Mouse (Mus musculus) heart, postnatal 0 days (tissue): Measurements from ENCODE around the gene Ogfod3. TPM values are rescaled to one million over a fixed set of nuclear protein-coding genes. Genes with fewer than 3 reads are reported as not detected.

Experiments used
- ATAC-seq: fragments of 200-750 bp; cut with Nextera tagmentation; 2 replicates; pipeline ENCODE4 v1.8.0; 2017; ENCODE audit warnings: low read depth, moderate number of reproducible peaks, moderate library complexity; ENCODE audit not compliant: insufficient read depth
- DNase-seq: peaks from one replicate; pipeline ENCODE4 v3.0.0-alpha.2; 2016; ENCODE audit warnings: low spot score
- H3K27ac ChIP-seq: fragments of 300-500 bp; sonication (generic); 2 replicates; pipeline ENCODE4 v1.5.1; 2014; ENCODE audit warnings: low read depth, mild to moderate bottlenecking
- H3K27me3 ChIP-seq: fragments of 300-500 bp; sonication (generic); 2 replicates; pipeline ENCODE4 v1.6.1; 2014; ENCODE audit warnings: low read length, mixed read lengths; ENCODE audit not compliant: control insufficient read depth, insufficient read depth
- H3K36me3 ChIP-seq: fragments of 300-500 bp; sonication (generic); replicated peaks from 2 replicates; pipeline ENCODE4 v1.6.1; 2014; ENCODE audit warnings: low read length, mixed read lengths; ENCODE audit not compliant: control insufficient read depth, insufficient read depth
- H3K4me1 ChIP-seq: fragments of 300-500 bp; sonication (generic); 2 replicates; pipeline ENCODE4 v1.6.1; 2014; ENCODE audit warnings: antibody characterized with exemption; ENCODE audit not compliant: control insufficient read depth, insufficient read depth
- H3K4me2 ChIP-seq: fragments of 300-500 bp; sonication (generic); 2 replicates; pipeline ENCODE4 v1.6.1; 2014; ENCODE audit warnings: low read depth, mild to moderate bottlenecking, low read length, moderate library complexity
- H3K4me3 ChIP-seq: fragments of 300-500 bp; sonication (generic); 2 replicates; pipeline ENCODE4 v1.5.1; 2014; ENCODE audit warnings: low read depth, low read length
- H3K9ac ChIP-seq: fragments of 300-500 bp; sonication (generic); replicated peaks from 2 replicates; pipeline ENCODE4 v1.6.1; 2014; ENCODE audit warnings: low read depth, low read length, mixed read lengths
- H3K9me3 ChIP-seq: fragments of 300-500 bp; sonication (generic); replicated peaks from 2 replicates; pipeline ENCODE4 v1.6.1; 2016; ENCODE audit warnings: low read length; ENCODE audit not compliant: control insufficient read depth
- CTCF ChIP-seq: IDR thresholded peaks from 2 replicates; pipeline ENCODE4 v1.5.1; 2016; ENCODE audit warnings: antibody characterized with exemption, control low read depth, low read depth
- EP300 ChIP-seq: IDR thresholded peaks from 2 replicates; pipeline ENCODE4 v1.6.1; 2016; ENCODE audit warnings: antibody characterized with exemption, low read depth
- WGBS: fragments of 180-500 bp; shearing (Covaris S2); extraction: QIAGEN DNeasy Blood & Tissue Kit; methylation state at CpG from one replicate; pipeline ENCODE4 v1.1.7; 2014; 5-methylcytosine and 5-hydroxymethylcytosine counted together
- polyA plus RNA-seq: library from polyadenylated mRNA; unstranded; fragments of >200 nt; fragmentation: Nextera tagmentation; extraction: Ambion mirVana; gene quantifications from 2 replicates; pipeline ENCODE4 v1.2.1, GENCODE M21; 2015
- total RNA-seq: library from RNA; depleted of rRNA; stranded (reverse); fragments of >200 nt; gene quantifications from 2 replicates; pipeline ENCODE4 v1.2.3, GENCODE M21; 2014; ENCODE audit warnings: low replicate concordance; rRNA removed

Gene Ogfod3
- total RNA-seq: 8.7 and 10.9 TPM in 2 replicates
- 26.8 and 27.1 TPM in 2 replicates for polyA plus RNA-seq

DNA sequence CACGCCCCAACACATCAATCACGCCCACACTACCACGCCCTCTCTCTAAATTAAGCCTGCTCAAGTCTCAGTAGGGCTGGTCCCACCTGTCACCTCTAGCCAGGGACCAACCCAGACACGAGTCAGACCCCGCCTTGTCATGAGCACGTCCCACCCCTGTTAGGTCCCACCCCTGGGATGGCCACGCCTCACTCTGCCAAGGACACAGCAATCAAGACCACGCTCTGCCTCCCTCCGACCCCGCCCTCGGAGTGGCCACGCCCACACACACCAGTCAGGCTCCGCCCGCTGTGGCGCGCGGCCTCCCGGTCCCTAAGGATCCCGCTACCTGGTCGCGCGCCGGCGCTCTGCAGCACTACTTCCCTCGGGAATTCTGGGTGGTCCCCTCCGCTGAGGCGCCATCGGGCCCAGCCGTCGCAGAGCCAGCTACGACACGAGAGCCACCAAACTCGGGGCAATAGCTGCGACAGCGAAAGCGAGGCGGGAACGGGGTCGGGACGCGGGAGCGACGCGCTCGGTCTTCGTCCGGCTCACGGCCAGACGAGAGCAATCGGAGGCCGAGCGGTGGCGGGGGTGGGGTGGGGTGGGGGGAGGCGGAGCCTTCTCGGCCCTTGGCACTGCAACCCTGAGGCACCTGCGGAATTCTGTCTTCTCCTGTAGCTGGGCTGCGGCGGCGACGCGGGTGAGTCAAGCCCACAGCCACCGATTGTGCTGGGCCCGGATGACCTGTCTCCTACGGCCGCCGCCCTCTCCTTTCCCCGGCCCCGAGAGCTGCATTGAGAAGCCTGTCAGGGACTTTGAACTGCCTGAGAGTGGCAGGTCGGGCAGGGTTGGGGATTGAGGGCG is at the start of gene Ogfod3, which contains the start of gene Hexdc:
TSS of gene Ogfod3 (minus strand) at position 551 of the 846 bp plus-strand sequence.
TSS of gene Hexdc (plus strand) at position 273 of the 846 bp plus-strand sequence.
- TF ChIP-seq CTCF: no peak
- no peak for TF ChIP-seq EP300
- Histone ChIP-seq H3K9ac (peak within 1 kb of the TSS; percentile 72), H3K36me3 (peaks cover 9% of the 10 kb centered on the region; the same call in 1 of the 2 replicates), H3K4me2 (peak within 1 kb of the TSS; percentile 78), H3K4me3 (peak within 1 kb of the TSS; percentile 77), H3K27me3 (no peaks in the 10 kb centered on the region), H3K9me3 (no peaks in the 10 kb centered on the region), H3K27ac (peak within 1 kb of the TSS; percentile 83), H3K4me1 (no peaks in the 10 kb centered on the region)
- DNase-seq: peak; percentile 93
- peak; percentile 98 for ATAC-seq
- WGBS: under 1% methylated on average over 68 of the region's 70 CpGs

- H3K9me3 ChIP-seq: no peaks in the 10 kb centered on the region
- H3K4me1 ChIP-seq: no peaks in the 10 kb centered on the region
- H3K4me2 ChIP-seq: no peak overlapping the region
- no peak for TF ChIP-seq CTCF
- ATAC-seq: no peak
- H3K27me3 ChIP-seq: no peaks in the 10 kb centered on the region
- H3K27ac ChIP-seq: no peak overlapping the region
- H3K9ac ChIP-seq: no peak overlapping the region
- H3K4me3 ChIP-seq: no peak overlapping the region
- peaks cover 98% of the 10 kb centered on the region for H3K36me3 ChIP-seq
- 74% methylated on average over 8 of the region's 8 CpGs for WGBS
- no peak for DNase-seq
Measured at GRCm38 (mm10) chr11:121250196-121250595, 45.7 kb upstream of the Ogfod3 start.

- no peak for DNase-seq
- Histone ChIP-seq H3K27me3 (no peaks in the 10 kb centered on the region), H3K36me3 (peaks cover 35% of the 10 kb centered on the region), H3K27ac (no peak overlapping the region), H3K9me3 (no peaks in the 10 kb centered on the region), H3K4me3 (no peak overlapping the region), H3K4me2 (no peak overlapping the region), H3K4me1 (peaks cover 19% of the 10 kb centered on the region; the same call in 1 of the 2 replicates), H3K9ac (no peak overlapping the region)
- no peak for ATAC-seq
- no peak for TF ChIP-seq EP300
- TF ChIP-seq CTCF: no peak
- WGBS: 56% methylated on average over 2 of the region's 2 CpGs
Measured at GRCm38 (mm10) chr11:121239669-121240068, 35.2 kb upstream of the Ogfod3 start.

- DNase-seq (peak; percentile 50), ATAC-seq (peak; percentile 21)
- 0 out of 2 replicates have a peak, but pooled peaks have one; percentile 19 for TF ChIP-seq EP300
- TF ChIP-seq CTCF: peak; percentile 42
- Histone ChIP-seq H3K4me2 (peak overlapping the region; percentile 73), H3K27me3 (no peaks in the 10 kb centered on the region), H3K27ac (peak overlapping the region; percentile 99), H3K4me1 (peaks cover 19% of the 10 kb centered on the region), H3K9ac (peak overlapping the region; percentile 73), H3K9me3 (no peaks in the 10 kb centered on the region), H3K4me3 (peak overlapping the region; percentile 76), H3K36me3 (peaks cover 15% of the 10 kb centered on the region)
- 2% methylated on average over 28 of the region's 28 CpGs for WGBS
Measured at GRCm38 (mm10) chr11:121237345-121238128, 33.0 kb upstream of the Ogfod3 start.

DNA sequence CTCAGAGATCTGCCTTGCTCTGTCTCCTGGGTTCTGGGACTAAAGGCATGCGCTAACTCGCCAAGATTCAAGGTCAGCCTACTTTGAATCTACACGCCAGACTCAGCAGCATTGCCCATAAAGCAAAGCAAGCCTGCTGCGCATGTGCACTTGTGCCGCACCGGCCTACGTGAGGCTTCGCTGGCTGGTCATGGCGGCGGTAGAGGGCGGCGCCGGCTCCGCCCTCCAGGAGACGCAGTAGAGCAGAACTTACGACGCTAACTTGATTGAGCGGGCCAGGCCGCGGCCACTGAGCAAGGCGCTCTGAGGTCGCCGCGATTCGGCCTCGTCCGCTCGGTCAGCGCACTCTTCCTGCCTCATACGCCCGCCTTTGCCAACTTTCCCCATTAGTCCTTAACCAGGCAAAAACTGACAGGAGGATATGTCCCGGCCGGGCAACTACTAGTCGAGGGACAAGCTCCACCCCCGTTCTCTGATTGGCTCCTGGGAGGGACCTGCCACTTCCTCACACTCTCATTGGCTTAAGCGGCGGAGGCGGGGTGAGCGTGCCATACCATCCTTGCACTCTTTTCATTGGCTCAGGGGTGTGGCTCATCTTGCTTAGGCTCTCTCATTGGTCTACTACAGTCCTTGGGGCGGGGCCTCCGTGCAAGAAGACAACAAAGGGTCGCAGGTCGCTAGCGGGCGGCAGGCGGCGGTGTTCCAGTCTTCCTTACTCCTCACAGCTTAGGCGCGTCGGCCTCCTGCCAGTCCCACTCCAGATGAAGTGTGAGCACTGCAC is 32.2 kb upstream of the Ogfod3 start, which contains the start of gene Narf:
TSS of gene Narf (plus strand) at position 690 of the 781 bp plus-strand sequence.
- TF ChIP-seq CTCF: peak; percentile 69
- TF ChIP-seq EP300: no peak
- peaks cover 8% of the 10 kb centered on the region for H3K36me3 ChIP-seq

More for the DNA sequence above, 32.2 kb upstream of the Ogfod3 start, which contains the start of gene Narf:
- Histone ChIP-seq H3K4me1 (peaks cover 19% of the 10 kb centered on the region), H3K4me2 (peak within 1 kb of the TSS; percentile 73), H3K27ac (peak within 1 kb of the TSS; percentile 99), H3K4me3 (peak within 1 kb of the TSS; percentile 76), H3K9me3 (no peaks in the 10 kb centered on the region), H3K9ac (peak within 1 kb of the TSS; percentile 73), H3K27me3 (no peaks in the 10 kb centered on the region)
- WGBS: under 1% methylated on average over 50 of the region's 50 CpGs
- peak; percentile 99 for ATAC-seq
- DNase-seq: peak; percentile 100
